ENCODE assay signal across 21 mouse cellular contexts in the genomic region with DNA sequence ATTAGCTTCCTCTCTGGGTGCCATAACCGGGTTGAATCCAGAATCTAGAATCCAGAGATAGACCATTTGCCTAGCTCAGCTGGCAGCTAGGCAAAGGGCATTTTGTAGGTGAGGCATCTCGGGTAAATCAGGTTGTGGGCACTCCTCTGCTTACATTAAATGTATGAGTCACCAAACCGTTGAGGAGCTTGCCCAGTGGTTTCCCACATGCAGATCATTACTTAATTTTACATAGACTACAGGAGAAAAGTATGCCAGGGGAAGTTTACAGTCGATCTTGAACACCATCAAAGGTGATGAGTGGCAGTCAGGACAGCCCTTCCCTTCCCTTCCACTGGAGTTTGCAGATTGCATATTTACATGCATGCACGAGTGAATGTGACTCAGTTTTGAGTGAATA.
A peak's percentile ranks its signal among the peaks of the same experiment; 100 is the strongest.
DNase-seq lines count a peak whose midpoint lies in the region; TF ChIP-seq lines count a peak whose summit lies in the region.
"Had no signal": no experiment of that assay in that cellular context is flagged by ENCODE, and none has a peak within 500 bp of the region (broad histone marks: within the 10 kb centered on the region; RNA-seq: fewer than 3 reads in every experiment).

No protein-coding gene starts in this region.

- dilution Hi-C loops in CH12.LX (cut with MboI; ENCODE audit: extremely low pct_ligation_motif_present, extremely low pct_unique_long_range_greater_than_20kb, low sequenced_read_pairs), result no loop called here

- no peak overlapping the region for H3K27ac ChIP-seq in CH12.LX (ENCODE audit: insufficient read depth, low read depth)
- H3K27ac ChIP-seq: embryonic facial prominence, embryonic 13.5 days; embryonic facial prominence, embryonic 15.5 days; forebrain, embryonic 10.5 days; forebrain, embryonic 12.5 days had no signal

- TF ChIP-seq RAD21 in CH12.LX (IDR thresholded peaks at IDR 0.05; ENCODE audit: low read depth, low read length), result no peak

- H3K9ac ChIP-seq in CH12.LX (ENCODE audit: insufficient read depth, low read depth), result no peak overlapping the region
- H3K9ac ChIP-seq: embryonic facial prominence, embryonic 13.5 days; embryonic facial prominence, embryonic 15.5 days; forebrain, embryonic 12.5 days; forebrain, postnatal 0 days had no signal

- DNase-seq in 3134 (ENCODE audit: extremely low read depth, insufficient read length, low spot score) (peak; percentile 32), 3T3-L1 (ENCODE audit: low read depth, low spot score) (peak; percentile 50), CH12.LX (ENCODE audit: extremely low read depth) (peak; percentile 7)
- DNase-seq in retina, embryonic 14.5 days (ENCODE audit: low spot score), result no peak
- DNase-seq in kidney, adult 11 months, result no peak
- DNase-seq in B cell, adult 2 months, result no peak
- DNase-seq: adrenal gland, adult 2 months; adrenal gland, postnatal 10 days; adrenal gland, postnatal 25 days; cerebellum, adult 11 months; cerebellum, adult 18-20 months; cerebellum, adult 8-10 months; cerebellum, adult 9-11 months; embryo, embryonic 11 days; forebrain, postnatal 0 days had no signal

- H3K9me3 ChIP-seq in CH12.LX (replicated peaks; ENCODE audit: low read length), result no peaks in the 10 kb centered on the region
- H3K9me3 ChIP-seq: embryonic facial prominence, embryonic 13.5 days; embryonic facial prominence, embryonic 15.5 days; forebrain, embryonic 10.5 days; forebrain, embryonic 12.5 days; G1E had no signal

- 0 out of 4 replicates have a peak, but pooled peaks cover 0 to 2% of the 10 kb centered on the region in 2 experiments for H3K4me1 ChIP-seq in CH12.LX (ENCODE audit: control insufficient read depth in 1 of 2, insufficient read depth in 2 of 2)

- no peak for TF ChIP-seq CTCF in CH12.LX (conservative IDR thresholded peaks at IDR 0.05 in 1 of 2, IDR thresholded peaks at IDR 0.05 in 1 of 2; ENCODE audit: low read depth in 2 of 2, low read length in 2 of 2)

- no peak for TF ChIP-seq POLR2A in CH12.LX (IDR thresholded peaks at IDR 0.05; ENCODE audit: low read depth, low read length)

- H3K79me2 ChIP-seq in CH12.LX (replicated peaks; ENCODE audit: control insufficient read depth, extremely low read depth, insufficient read depth, poor library complexity, severe bottlenecking), result no peaks in the 10 kb centered on the region

- no peaks in the 10 kb centered on the region for H3K36me3 ChIP-seq in CH12.LX (replicated peaks in 1 of 2; ENCODE audit: control insufficient read depth in 1 of 2, insufficient read depth in 1 of 2, low read length in 1 of 2)
- H3K36me3 ChIP-seq: embryonic facial prominence, embryonic 13.5 days; embryonic facial prominence, embryonic 15.5 days; forebrain, embryonic 10.5 days; forebrain, embryonic 12.5 days; G1E had no signal

- H3K4me3 ChIP-seq in CH12.LX (replicated peaks in 1 of 3; ENCODE audit: low read depth in 2 of 3, low read length in 2 of 3, poor library complexity in 1 of 3), result no peak overlapping the region
- H3K4me3 ChIP-seq: embryonic facial prominence, embryonic 13.5 days; embryonic facial prominence, embryonic 15.5 days; erythroblast, embryonic 14.5 days; forebrain, embryonic 10.5 days; forebrain, embryonic 12.5 days had no signal

- TF ChIP-seq EP300 in CH12.LX (IDR thresholded peaks at IDR 0.05; ENCODE audit: low read length), result no peak

- no peaks in the 10 kb centered on the region for H3K27me3 ChIP-seq in CH12.LX (replicated peaks)
- H3K27me3 ChIP-seq: embryonic facial prominence, embryonic 13.5 days; embryonic facial prominence, embryonic 15.5 days; forebrain, embryonic 12.5 days had no signal

- H3K4me2 ChIP-seq in CH12.LX (ENCODE audit: insufficient read depth, low read depth, poor library complexity, severe bottlenecking), result no peak overlapping the region
- H3K4me2 ChIP-seq: embryonic facial prominence, embryonic 13.5 days; embryonic facial prominence, embryonic 15.5 days; forebrain, embryonic 12.5 days had no signal

- in situ Hi-C loops in CH12.LX (cut with MboI; ENCODE audit: low pct_ligation_motif_present, low pct_unique_long_range_greater_than_20kb, low sequenced_read_pairs), result no loop called here

TF ChIP-seq in CH12.LX, 34 proteins besides CTCF, POLR2A, EP300 and RAD21:
- TF ChIP-seq USF2 (conservative IDR thresholded peaks at IDR 0.05; ENCODE audit: low read depth, low read length) (no peak), ZMIZ1 (IDR thresholded peaks at IDR 0.05; ENCODE audit: low read depth, low read length) (no peak), MAFK (IDR thresholded peaks at IDR 0.05; ENCODE audit: insufficient replicate concordance, low read length) (no peak), NRF1 (IDR thresholded peaks at IDR 0.05; ENCODE audit: low read depth, low read length) (no peak), SIN3A (IDR thresholded peaks at IDR 0.05; ENCODE audit: low read length) (no peak), BHLHE40 (IDR thresholded peaks at IDR 0.05; ENCODE audit: low read depth, low read length) (no peak; the same call in 1 of the 2 replicates), POLR2AphosphoS2 (IDR thresholded peaks at IDR 0.05; ENCODE audit: low read depth, low read length) (no peak), JUN (IDR thresholded peaks at IDR 0.05; ENCODE audit: insufficient read depth, low read depth, low read length) (no peak), SMC3 (IDR thresholded peaks at IDR 0.05; ENCODE audit: low read depth, low read length) (no peak), TBP (conservative IDR thresholded peaks at IDR 0.05; ENCODE audit: low read depth, low read length) (no peak), JUND (conservative IDR thresholded peaks at IDR 0.05; ENCODE audit: low read depth, low read length) (no peak), MAZ (IDR thresholded peaks at IDR 0.05; ENCODE audit: low read depth, low read length) (no peak), GABPA (IDR thresholded peaks at IDR 0.05; ENCODE audit: insufficient replicate concordance, low read depth, low read length) (no peak), ZC3H11A (IDR thresholded peaks at IDR 0.05; ENCODE audit: low read depth, low read length) (no peak), CHD2 (IDR thresholded peaks at IDR 0.05; ENCODE audit: low read length) (no peak), ELF1 (IDR thresholded peaks at IDR 0.05; ENCODE audit: low read depth, low read length) (no peak), MAX (IDR thresholded peaks at IDR 0.05; ENCODE audit: low read length) (no peak), ETS1 (conservative IDR thresholded peaks at IDR 0.05; ENCODE audit: low read depth, low read length) (no peak), IRF4 (IDR thresholded peaks at IDR 0.05; ENCODE audit: low read depth, low read length) (no peak), TCF12 (IDR thresholded peaks at IDR 0.05; ENCODE audit: low read depth, low read length) (no peak)

Comparison
In these comparisons a context has a peak if more than half of its experiments do, and no peak if none do; other contexts are left out.
1. DNase-seq: peak in 3134 (single experiment), 3T3-L1 (single experiment) and CH12.LX (single experiment); none in retina, embryonic 14.5 days (single experiment), kidney, adult 11 months (single experiment) and B cell, adult 2 months (0 of 2).